Mouse (Mus musculus) cerebellum, adult 11-12 months (tissue): Measurements from ENCODE around the gene Pkib.

Experiments
- DNase-seq: peaks from one replicate; pipeline ENCODE4 v3.0.0; 2022

Pkib gene

DNA sequence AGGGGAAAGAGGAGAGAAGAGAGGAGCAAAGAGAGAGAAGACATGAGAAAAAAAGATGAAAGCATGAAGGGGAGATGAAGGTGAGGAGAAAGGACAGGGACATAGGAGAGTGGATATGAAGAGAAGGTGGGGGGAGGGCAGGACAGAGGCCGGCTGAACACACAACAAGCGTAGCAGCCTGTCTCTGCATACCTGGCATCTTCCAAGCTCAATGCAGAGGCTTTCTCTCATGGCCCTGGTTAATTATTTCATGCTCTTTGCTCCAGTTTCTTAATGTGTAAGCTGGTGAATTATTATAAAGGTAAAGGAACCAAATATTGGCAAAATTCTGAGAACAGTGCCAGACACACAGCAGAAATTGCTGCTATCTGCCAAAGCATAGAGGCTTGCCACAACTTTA, 109.6 kb downstream of the Pkib start:
- DNase-seq = no peak

DNA sequence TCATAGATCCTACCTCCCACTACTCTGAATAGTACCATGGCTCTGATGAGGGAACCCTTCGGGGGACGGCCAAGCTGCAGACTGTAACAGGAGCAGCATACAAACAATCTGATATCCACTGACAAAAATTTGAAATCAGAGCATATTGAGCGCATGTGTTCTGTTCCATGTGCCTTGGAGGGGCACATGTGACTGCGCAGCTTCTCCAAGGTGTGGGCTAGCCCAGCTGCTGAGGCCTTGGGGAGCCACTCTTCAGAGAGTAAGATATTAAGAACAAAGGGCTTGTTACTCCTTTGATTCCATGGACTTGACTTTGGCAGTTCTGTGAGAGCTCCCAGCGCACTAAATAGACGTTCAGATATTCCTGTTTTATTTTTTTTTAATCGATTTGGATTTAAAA, 111.3 kb downstream of the Pkib start:
- DNase-seq = no peak

DNA sequence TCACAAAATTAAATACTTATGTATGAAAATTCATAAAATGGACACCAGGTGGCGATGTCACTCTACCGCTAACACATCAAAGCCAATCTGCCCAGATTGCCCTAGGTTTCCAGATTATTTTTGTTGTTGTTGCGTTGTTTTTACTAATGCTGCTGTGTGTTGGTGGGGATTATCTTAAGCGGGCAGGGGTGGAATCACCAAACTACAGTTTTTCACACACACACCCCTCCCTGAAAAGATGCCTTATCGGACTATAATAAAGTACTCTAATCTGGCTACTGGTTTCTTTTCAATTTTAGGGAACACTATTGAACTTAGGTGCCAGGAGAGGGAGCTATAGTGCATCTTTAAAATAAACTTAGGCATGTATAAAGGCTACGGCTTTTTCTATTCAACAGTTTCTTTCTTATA, 111.8 kb downstream of the Pkib start:
- DNase-seq = no peak

DNA sequence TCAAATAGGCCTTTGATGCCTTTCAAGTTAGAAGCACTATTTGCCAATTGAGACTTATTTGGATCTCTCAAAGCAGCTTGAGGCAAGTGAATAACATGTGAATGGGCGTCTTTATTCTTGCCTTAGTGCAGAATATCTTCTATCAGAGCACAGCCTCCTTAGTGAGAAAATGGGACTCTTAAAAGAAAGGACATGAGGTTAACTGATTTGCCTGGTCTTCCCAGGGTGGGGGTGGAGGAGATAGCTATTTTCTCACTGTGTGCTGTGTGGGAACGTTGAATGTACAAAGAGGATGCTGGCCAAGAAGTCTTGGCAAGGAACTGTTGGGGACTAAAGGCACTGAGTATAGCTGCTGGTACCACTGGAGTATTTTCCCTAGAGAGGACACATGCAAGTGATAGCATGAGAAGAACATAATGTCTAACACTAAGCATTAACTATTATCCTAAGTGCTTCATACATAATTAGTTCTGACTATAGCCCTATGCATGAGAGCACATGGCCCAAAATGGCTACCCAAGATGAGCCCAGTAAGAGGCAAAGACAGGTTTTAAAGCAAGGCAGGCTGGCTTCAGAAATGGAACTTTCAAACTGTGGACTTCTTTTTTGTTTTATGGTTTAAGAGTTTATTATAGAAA, 112.5 kb downstream of the Pkib start:
- DNase-seq = no peak

DNA sequence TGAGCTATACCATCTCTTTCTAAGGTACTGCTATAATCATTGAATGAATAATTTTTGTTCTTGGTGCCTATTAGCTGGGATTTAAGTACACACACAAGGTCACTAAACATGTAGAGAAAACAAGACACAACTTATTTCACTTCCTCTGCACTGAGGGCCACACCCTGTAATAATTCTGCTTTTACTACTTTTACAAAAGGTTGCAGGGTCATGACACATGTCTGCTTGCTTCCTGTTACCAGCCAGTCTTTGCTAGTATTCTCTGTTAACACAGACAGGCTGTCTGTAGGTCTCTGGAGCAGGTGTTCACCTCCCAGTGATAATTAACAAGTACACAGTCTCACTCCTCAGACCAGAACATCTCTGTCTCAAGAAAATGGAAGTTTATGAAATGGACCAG, 113.7 kb downstream of the Pkib start:
- no peak for DNase-seq

DNA sequence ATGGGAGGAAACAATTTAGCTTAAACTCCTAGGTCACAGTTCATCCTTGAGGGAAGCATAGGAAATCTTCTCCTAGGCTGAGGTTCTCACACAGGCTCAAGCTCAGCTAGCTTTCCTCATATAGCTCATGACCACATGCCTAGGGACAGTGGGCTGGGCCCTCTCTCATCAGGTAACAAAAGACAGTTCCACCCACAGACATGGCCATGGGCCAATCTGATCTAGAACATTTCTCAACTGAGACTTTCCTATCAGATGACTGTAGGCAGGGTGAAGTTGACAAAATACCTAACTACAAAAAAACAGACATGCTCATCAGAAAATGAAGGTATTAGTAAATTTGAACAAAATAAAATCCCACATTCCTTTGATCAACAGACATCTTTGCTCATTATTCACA, 115.3 kb downstream of the Pkib start:
- no peak for DNase-seq

DNA sequence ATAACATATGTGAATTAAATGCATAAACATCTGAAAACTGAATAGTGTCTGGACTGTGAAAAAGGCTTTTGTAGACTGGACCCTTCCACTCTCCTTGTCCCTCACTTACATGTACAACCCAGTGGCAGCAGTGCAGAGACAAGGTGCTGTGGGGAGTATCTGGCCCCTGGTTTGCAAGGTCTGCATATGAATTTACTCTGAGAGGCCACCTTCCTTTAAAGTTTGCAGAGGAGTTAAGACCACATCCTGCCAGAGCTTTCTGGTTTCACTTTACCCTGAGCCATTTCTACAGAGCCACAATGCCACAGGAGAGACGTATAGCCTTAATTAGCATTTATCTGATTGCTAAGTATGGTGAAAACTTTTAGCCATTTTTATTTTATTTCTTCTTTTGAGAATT, 121.6 kb downstream of the Pkib start:
- no peak for DNase-seq

DNA sequence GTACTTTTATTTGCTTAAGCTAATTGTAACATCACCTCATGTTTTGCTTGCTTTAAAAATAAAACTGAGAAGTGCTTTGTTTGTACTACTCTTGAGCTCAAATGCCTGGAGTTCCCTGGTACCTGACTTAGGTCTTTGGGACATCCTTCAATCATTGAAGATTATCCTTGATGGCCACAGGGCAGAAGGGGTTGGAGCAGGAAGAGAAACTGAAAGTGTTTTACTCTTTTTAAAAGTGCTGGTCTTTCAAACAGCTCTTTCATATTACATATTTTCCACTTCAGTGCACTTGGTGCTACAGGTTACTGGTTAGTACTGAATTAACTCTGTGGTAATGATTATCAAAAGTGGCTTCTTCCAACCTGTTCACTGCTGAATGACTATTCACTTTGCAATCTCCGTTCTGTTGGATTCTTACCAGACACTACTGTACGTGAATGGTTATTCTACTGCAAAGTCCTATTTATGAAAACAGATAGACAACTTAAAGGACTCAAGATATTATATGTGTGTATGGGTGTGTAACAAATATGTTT, 123.5 kb downstream of the Pkib start:
- DNase-seq = no peak

DNA sequence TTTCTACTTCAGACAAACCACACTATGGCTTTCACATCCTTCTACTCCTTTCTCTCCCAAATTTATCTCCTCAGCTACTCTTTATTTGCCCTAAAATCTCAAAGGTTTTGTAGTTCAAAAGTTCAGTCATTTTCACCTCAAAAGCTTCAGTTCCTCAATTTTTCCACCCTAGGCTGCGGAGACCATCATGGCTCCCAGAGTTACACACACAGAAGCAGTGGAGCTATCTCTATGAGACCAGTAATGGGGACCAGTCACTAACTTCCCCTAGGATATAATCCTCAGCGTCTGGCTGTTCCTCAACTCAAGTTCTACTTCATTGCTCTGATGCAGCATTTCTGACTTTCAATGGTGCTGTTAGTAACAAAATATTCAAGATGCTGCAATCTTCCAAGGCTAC, 127.2 kb downstream of the Pkib start:
- DNase-seq = no peak

DNA sequence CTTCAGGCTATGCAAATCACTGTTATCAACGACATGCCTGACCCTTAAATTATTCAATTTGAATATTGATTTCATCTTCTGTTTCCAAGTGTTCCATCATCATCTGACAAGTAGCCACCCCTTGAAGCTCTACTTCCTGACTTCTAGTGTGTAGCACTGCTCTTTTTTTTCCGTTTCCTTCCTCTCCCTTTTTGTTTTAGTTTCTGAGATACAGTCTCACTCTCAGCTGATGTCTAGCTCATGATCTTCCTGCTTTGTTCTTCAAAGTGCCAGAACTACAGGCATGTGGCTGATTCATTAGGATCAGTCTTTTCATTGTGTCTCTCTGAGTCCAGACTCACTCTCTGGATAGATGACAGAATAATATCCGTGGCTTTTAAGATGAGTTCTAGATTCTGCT, 128.9 kb downstream of the Pkib start:
- DNase-seq = no peak

DNA sequence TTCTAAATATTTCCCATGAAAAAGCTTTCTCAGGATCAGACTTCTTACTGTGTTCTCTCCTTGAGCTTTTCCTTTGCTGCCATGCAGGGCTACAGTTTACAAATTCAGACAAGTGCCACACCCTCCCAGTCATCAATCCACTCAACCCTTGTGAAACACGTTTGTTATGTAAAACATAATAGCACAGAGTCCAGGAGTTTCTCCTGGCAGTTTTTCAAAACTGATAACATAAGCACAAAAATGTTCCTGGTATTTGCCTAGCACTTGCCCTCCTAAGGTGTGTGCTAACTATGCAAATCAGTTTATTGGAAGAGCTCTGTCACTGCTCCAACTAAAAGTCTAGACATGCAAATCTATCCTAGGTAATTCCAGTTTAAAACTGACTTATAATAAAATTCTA, 131.3 kb downstream of the Pkib start:
- DNase-seq = no peak

DNA sequence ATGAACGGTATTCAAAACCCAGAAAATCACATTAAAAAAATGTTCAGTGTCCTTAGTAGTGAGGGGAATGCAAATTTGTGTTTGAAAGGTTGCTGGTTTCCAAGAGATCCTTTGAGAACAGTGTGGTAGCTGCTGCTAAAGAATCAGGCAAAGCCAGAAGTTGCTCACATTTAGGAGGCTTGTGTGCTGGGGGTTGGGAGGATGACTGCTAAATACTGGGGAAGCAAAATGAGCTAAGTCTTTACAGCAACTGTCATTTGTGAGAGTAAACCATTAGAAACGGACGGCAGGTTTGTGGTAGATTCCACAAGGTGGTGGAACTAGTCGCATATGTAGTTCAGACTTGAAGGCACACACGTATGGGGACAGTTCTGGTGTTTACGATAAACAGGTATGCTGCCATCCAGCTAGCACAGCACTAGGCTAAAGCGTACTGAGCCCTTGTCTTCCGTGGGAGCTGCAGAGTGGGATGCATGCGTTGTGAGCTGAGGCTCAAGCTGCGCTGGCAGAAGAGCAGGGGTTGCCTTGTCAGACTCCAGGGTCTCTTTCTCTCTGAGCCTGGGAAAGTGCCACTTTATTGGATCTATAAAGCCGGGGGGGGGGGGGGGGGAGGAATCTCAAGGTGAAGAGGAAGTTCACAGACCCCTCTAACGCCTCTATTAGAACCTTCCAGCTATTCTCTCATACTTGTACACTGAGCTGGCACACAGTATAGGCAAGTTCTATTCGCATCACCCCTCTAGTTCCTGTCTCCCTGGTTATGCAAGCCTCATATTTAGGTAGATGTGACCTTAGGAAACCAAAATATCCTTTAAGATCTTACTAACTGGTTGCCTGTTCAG, 151.7 kb downstream of the Pkib start:
- no peak for DNase-seq

DNA sequence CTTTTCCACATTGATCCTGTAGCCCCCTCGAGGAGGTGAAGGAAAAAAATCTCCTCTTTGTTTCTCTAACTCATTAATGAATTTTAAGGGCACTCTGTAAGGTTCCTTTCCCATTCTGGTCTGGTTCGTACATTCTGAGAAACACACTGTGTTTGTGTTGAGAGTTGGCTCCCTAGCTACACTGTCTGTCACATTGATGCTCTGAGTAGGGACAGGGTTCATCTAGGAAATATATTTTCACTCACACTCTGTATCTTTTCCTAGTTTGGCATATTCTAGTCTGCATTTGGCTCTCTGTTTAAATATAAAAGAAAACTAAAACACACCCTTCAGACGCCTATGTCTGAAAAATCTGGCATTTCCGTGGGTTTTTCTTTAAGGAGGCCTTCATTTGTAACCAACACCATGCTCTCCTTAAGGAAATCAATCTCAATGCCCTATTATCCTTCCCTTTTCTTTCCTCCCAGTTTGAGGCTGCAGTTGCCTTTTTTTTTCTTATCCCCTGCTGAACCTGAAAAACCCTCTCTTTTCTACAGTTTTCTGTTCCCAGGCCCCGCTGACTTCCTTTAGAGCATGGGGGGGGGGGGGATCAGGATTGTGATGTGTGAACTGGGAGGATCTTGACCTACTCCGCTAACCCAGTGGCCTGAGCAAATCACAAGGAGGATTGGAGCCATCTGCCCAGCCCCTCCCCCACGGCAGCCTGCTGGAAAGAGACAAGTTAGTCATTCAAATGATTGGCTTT, 152.5 kb downstream of the Pkib start:
- peak; percentile 61 for DNase-seq

DNA sequence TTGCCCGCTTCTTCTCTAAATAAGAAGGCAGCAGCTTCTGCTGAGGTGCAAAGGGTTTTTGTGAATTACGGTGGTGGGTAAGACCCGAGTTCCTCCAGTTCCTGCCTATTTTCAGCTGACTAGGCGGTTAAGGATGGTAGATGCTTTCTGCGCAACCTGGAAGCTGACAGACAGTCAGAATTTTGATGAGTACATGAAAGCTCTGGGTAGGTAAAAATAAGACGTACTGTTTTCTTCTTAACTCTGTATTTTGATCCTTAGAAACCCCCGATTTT, 153.0 kb downstream of the Pkib start, which contains the start of gene Fabp7:
Gene Fabp7, plus strand, starts transcription at position 6 of the 275 bp plus-strand sequence.
- no peak for DNase-seq

DNA sequence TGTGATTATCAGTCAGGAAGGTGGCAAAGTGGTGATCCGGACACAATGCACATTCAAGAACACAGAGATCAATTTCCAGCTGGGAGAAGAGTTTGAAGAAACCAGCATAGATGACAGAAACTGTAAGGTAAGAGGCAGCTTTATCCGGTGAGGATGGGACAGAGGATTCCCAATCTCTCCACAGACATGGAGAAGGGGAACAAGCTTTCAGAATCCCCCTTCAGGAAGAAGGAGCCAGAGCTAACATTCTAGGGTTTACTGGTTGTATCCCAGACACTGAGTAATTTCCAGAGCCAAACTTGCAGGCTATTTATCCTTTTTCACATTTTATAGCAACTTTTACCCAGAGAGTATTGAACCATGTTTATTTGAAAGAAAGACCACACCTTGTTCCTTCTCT, 153.8 kb downstream of the Pkib start:
- DNase-seq = no peak
